Mouse (Mus musculus) 3T3-L1 (cell line): ENCODE data around the gene Tubgcp6.

ENCODE experiments used
- DNase-seq: peaks from one replicate; pipeline ENCODE4 v3.0.0-alpha.2; 2015; ENCODE audit warnings: low read depth, low spot score

Tubgcp6 gene

DNA sequence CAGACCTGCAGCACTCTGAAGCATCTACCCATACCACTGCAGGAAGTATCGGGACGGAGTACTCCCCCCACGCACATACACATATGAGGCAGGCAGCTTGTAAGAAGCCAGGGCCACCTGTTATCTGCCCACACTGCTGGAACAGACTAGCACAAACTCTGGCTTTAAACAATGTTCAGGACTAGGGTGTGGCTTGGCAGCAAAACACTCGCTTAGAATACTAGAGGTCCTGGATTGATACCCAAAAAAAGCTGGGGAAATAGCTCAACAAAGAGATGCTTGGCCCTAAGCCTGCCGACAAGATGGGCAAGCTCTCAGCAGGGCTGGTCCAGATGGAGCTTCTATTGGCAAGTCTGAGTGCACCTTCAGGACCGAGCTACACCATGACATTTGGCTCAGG, 59.4 kb downstream of the Tubgcp6 start:
- no peak for DNase-seq

DNA sequence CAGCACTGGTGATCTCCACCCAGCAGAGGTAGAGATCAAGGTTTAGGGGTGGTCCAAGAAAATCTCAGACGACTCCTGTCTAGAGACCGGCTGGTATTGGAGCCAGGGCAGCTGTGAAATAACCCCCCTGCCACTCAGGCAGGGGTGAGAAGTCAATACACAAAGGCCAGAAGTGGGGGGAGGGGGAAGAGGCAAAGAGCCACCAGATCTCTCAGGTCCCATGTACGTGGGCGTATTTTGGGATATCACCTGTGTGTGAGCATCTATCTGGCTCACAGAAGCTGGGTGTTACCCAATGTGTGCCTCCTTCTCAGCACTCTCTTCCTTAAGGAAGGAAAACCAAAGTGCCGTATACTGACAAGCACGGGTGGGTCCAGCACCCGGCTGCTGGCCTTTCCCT, 59.9 kb downstream of the Tubgcp6 start:
- no peak for DNase-seq

DNA sequence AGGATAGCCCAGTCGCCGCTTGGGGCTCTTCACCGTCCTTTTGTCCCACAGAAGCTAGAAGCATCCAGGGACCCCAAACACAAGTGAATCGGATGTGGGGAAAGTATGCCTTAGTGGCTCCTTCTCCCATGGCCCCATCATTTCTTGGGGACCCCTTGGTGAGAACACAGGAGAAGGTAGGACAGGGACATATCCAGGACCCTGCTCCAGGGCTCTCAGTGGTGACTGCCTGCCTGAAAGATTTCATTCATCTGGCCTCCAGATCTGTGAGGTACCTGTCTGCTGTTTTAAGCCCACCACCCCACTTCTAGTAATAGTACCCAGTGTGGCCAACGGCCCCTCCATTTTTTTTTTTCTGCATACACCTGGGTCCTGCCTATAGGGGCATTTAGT, 60.4 kb downstream of the Tubgcp6 start:
- DNase-seq: no peak

- no peak for DNase-seq
Measured at GRCm38 (mm10) chr15:89061761-89062517, 61.0 kb downstream of the Tubgcp6 start.

DNA sequence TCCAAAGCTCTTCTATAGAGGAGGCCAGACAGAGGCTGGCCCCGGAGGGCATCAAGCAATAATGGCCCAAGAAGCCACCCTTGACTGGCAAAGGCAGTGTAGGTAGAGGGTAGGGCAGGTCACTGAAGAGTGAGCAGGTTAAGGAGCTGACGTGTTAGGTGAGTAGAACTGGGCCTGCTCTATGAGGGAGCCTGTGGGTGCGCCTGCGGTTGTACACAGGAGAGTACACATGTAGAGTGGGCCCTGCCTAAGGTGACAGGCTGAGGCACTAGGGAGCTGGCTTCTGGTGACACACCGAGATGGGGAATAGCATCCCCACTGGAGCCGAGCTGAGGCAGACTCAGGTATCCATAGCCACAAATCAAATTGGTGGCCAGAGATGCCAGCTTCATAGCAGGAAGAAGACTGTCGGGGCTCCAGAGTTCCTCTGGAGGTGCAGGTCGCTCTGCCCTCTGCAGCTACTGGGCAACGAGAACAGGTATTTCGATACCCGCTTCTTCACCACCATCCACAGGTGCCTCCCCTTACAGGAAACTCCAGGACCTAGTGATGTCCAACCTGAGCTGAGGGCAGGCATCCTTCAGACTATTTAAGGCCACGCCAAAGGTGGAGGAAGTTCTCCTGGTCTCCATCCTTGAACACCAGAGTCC, 62.0 kb downstream of the Tubgcp6 start:
- DNase-seq: no peak

- DNase-seq: no peak
Measured at GRCm38 (mm10) chr15:89060032-89060681, 62.8 kb downstream of the Tubgcp6 start.

- no peak for DNase-seq
Measured at GRCm38 (mm10) chr15:89059161-89059931, 63.6 kb downstream of the Tubgcp6 start, which contains the start of gene Panx2. Gene Panx2 (plus strand): TSS chr15:89059734.

DNA sequence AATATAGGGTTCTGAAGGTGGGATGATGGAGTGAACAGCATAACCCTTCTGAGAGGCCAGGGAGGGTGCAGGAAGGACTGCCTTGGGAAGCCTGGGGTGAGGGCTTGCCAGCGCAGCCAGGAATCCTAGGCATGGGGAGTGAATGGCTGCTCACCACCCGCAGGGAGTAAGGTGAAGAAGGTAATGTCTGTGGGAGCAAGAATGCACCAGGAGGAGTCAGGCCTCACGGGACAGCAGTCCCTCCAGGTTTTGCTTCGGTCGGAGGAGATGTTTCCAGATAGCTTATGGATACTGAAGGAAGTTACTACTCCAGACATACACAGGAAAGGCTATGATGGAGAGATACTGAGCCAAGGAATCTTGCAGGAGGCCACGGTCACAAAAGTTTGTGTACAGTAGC, 64.2 kb downstream of the Tubgcp6 start:
- no peak for DNase-seq

- no peak for DNase-seq
Measured at GRCm38 (mm10) chr15:89054666-89055065, 68.2 kb downstream of the Tubgcp6 start.
